Mouse (Mus musculus) monocyte, adult 5-6 weeks (primary cell): ENCODE measurements at regions not wholly inside any gene's neighbourhood (a gene's known extent, or its start where the extent isn't known, plus 50 kb on each side); places are given as distances from the start of the nearest gene placed in this dataset.
A peak's percentile ranks its signal among the peaks of the same experiment; 100 is the strongest.

Experiments used
- ATAC-seq: fragments of 153-309, 156-312 bp; replicated peaks from 2 replicates; pipeline ENCODE4 v1.8.0; 2017; ENCODE audit warnings: mild to moderate bottlenecking; ENCODE audit not compliant: low TSS enrichment, insufficient number of reproducible peaks, severe bottlenecking, poor library complexity, low FRiP score

- peak; percentile 56 for ATAC-seq
Observed at GRCm38 (mm10) chr8:126735488-126736440, 142.0 kb upstream of the Irf2bp2 start.

- ATAC-seq: no peak
Observed at GRCm38 (mm10) chr8:126734743-126735487, 141.1 kb upstream of the Irf2bp2 start.

GRCm38 (mm10) chr8:126733779-126734178 lies 140.0 kb upstream of the Irf2bp2 start:
- no peak for ATAC-seq

GRCm38 (mm10) chr8:126733307-126733706 lies 139.5 kb upstream of the Irf2bp2 start:
- ATAC-seq: no peak

- no peak for ATAC-seq
Observed at GRCm38 (mm10) chr8:126730017-126730631, 136.3 kb upstream of the Irf2bp2 start.

GRCm38 (mm10) chr8:126728987-126729632 lies 135.3 kb upstream of the Irf2bp2 start:
- ATAC-seq: no peak

- no peak for ATAC-seq
Observed at GRCm38 (mm10) chr8:126728135-126728534, 134.3 kb upstream of the Irf2bp2 start.

GRCm38 (mm10) chr8:126727068-126727467 lies 133.3 kb upstream of the Irf2bp2 start:
- ATAC-seq: no peak

GRCm38 (mm10) chr8:126723259-126724122 lies 129.7 kb upstream of the Irf2bp2 start:
- ATAC-seq: no peak

GRCm38 (mm10) chr8:126721621-126722020 lies 127.8 kb upstream of the Irf2bp2 start:
- ATAC-seq: peak; percentile 38; the same call in 1 of the 2 replicates

- ATAC-seq: no peak
Observed at GRCm38 (mm10) chr8:126720473-126721145, 126.8 kb upstream of the Irf2bp2 start.

GRCm38 (mm10) chr8:126719748-126720147 lies 126.0 kb upstream of the Irf2bp2 start:
- no peak for ATAC-seq

- no peak for ATAC-seq
Observed at GRCm38 (mm10) chr8:126717652-126718155, 123.9 kb upstream of the Irf2bp2 start.

- ATAC-seq: no peak
Observed at GRCm38 (mm10) chr8:126715666-126716065, 121.9 kb upstream of the Irf2bp2 start.

- no peak for ATAC-seq
Observed at GRCm38 (mm10) chr8:126713602-126714145, 119.9 kb upstream of the Irf2bp2 start.

GRCm38 (mm10) chr8:126713181-126713580 lies 119.4 kb upstream of the Irf2bp2 start:
- no peak for ATAC-seq

- ATAC-seq: no peak
Observed at GRCm38 (mm10) chr8:126712749-126713148, 119.0 kb upstream of the Irf2bp2 start.
